Mouse (Mus musculus): ENCODE data around the gene Tcirg1. TPM values are rescaled to one million over a fixed set of nuclear protein-coding genes. Genes with fewer than 3 reads are reported as not detected.

Tcirg1 gene
- polyA plus RNA-seq, 1 experiment from 2014 or later: 42.8 TPM

- Histone ChIP-seq H3K36me3 (ENCODE audit: control insufficient read depth, insufficient read depth, low read length) (no peaks in the 10 kb centered on the region), H3K4me2 (peak overlapping the region; percentile 85), H3K27me3 (replicated peaks; ENCODE audit: control insufficient read depth, insufficient read depth, low read length) (no peaks in the 10 kb centered on the region), H3K27ac (ENCODE audit: low read depth, low read length) (no peak overlapping the region), H3K4me3 (ENCODE audit: low read depth, low read length) (no peak overlapping the region), H3K9ac (ENCODE audit: low read depth, low read length) (no peak overlapping the region), H3K9me3 (ENCODE audit: control insufficient read depth, low read length) (no peaks in the 10 kb centered on the region), H3K4me1 (replicated peaks; ENCODE audit: control insufficient read depth, insufficient read depth, low read length) (peaks cover 20% of the 10 kb centered on the region)
- DNase-seq (ENCODE audit: low spot score) (no peak), ATAC-seq (replicated peaks; ENCODE audit: low FRiP score) (no peak)
- 86% methylated on average over 1 of the region's 1 CpGs for WGBS
Observed at GRCm38 (mm10) chr19:3853891-3854290, 53.0 kb downstream of the Tcirg1 start.

- H3K4me3 ChIP-seq (ENCODE audit: low read depth, low read length): peak overlapping the region; percentile 78
- 87% methylated on average over 10 of the region's 10 CpGs for whole genome bisulfite sequencing
- H3K36me3 ChIP-seq (ENCODE audit: control insufficient read depth, insufficient read depth, low read length): no peaks in the 10 kb centered on the region
- H3K27me3 ChIP-seq (replicated peaks; ENCODE audit: control insufficient read depth, insufficient read depth, low read length): no peaks in the 10 kb centered on the region
- no peak overlapping the region for H3K9ac ChIP-seq (ENCODE audit: low read depth, low read length)
- DNase-seq (ENCODE audit: low spot score) (no peak), ATAC-seq (replicated peaks; ENCODE audit: low FRiP score) (no peak)
- peak overlapping the region; percentile 85 for H3K4me2 ChIP-seq
- H3K27ac ChIP-seq (ENCODE audit: low read depth, low read length): no peak overlapping the region
- H3K9me3 ChIP-seq (ENCODE audit: control insufficient read depth, low read length): no peaks in the 10 kb centered on the region
- peaks cover 20% of the 10 kb centered on the region for H3K4me1 ChIP-seq (replicated peaks; ENCODE audit: control insufficient read depth, insufficient read depth, low read length)
Observed at GRCm38 (mm10) chr19:3853121-3853520, 53.8 kb downstream of the Tcirg1 start.

- WGBS: 0% methylated on average over 70 of the region's 74 CpGs
Observed at GRCm38 (mm10) chr19:3851979-3852681, 54.8 kb downstream of the Tcirg1 start.

GRCm38 (mm10) chr19:3851502-3851962, 55.4 kb downstream of the Tcirg1 start, which contains the start of gene Chka:
Gene Chka (plus strand): TSS chr19:3851773.
- Histone ChIP-seq H3K9ac (ENCODE audit: low read depth, low read length) (peak within 1 kb of the TSS; percentile 92), H3K4me2 (peak within 1 kb of the TSS; percentile 85), H3K9me3 (ENCODE audit: control insufficient read depth, low read length) (no peaks in the 10 kb centered on the region), H3K27ac (ENCODE audit: low read depth, low read length) (peak within 1 kb of the TSS; percentile 93), H3K27me3 (replicated peaks; ENCODE audit: control insufficient read depth, insufficient read depth, low read length) (no peaks in the 10 kb centered on the region), H3K36me3 (ENCODE audit: control insufficient read depth, insufficient read depth, low read length) (no peaks in the 10 kb centered on the region), H3K4me1 (replicated peaks; ENCODE audit: control insufficient read depth, insufficient read depth, low read length) (peaks cover 20% of the 10 kb centered on the region), H3K4me3 (ENCODE audit: low read depth, low read length) (peak within 1 kb of the TSS; percentile 78)
- ATAC-seq (replicated peaks; ENCODE audit: low FRiP score): peak; percentile 99
- DNase-seq (ENCODE audit: low spot score): peak; percentile 98
- WGBS: 1% methylated on average over 54 of the region's 54 CpGs

More at GRCm38 (mm10) chr19:3851979-3852681, 54.8 kb downstream of the Tcirg1 start:
- peaks cover 20% of the 10 kb centered on the region for H3K4me1 ChIP-seq (replicated peaks; ENCODE audit: control insufficient read depth, insufficient read depth, low read length)
- ATAC-seq (replicated peaks; ENCODE audit: low FRiP score) (peak; percentile 3), DNase-seq (ENCODE audit: low spot score) (no peak)
- H3K4me3 ChIP-seq (ENCODE audit: low read depth, low read length): peak overlapping the region; percentile 78
- peak overlapping the region; percentile 93 for H3K27ac ChIP-seq (ENCODE audit: low read depth, low read length)
- no peaks in the 10 kb centered on the region for H3K9me3 ChIP-seq (ENCODE audit: control insufficient read depth, low read length)
- H3K4me2 ChIP-seq: peak overlapping the region; percentile 85
- H3K27me3 ChIP-seq (replicated peaks; ENCODE audit: control insufficient read depth, insufficient read depth, low read length): no peaks in the 10 kb centered on the region
- no peaks in the 10 kb centered on the region for H3K36me3 ChIP-seq (ENCODE audit: control insufficient read depth, insufficient read depth, low read length)
- H3K9ac ChIP-seq (ENCODE audit: low read depth, low read length): peak overlapping the region; percentile 92

- DNase-seq (ENCODE audit: low spot score): no peak
- ATAC-seq (replicated peaks; ENCODE audit: low FRiP score): no peak
Observed at GRCm38 (mm10) chr19:3850847-3851469, 56.0 kb downstream of the Tcirg1 start.

GRCm38 (mm10) chr19:3850076-3850475, 56.9 kb downstream of the Tcirg1 start:
- no peak for DNase-seq (ENCODE audit: low spot score)
- Histone ChIP-seq H3K9me3 (ENCODE audit: control insufficient read depth, low read length) (no peaks in the 10 kb centered on the region), H3K9ac (ENCODE audit: low read depth, low read length) (no peak overlapping the region), H3K36me3 (ENCODE audit: control insufficient read depth, insufficient read depth, low read length) (no peaks in the 10 kb centered on the region), H3K27ac (ENCODE audit: low read depth, low read length) (no peak overlapping the region; the same call in 1 of the 2 replicates), H3K4me2 (no peak overlapping the region), H3K27me3 (replicated peaks; ENCODE audit: control insufficient read depth, insufficient read depth, low read length) (no peaks in the 10 kb centered on the region), H3K4me1 (replicated peaks; ENCODE audit: control insufficient read depth, insufficient read depth, low read length) (peaks cover 16% of the 10 kb centered on the region), H3K4me3 (ENCODE audit: low read depth, low read length) (no peak overlapping the region)
- ATAC-seq (replicated peaks; ENCODE audit: low FRiP score): no peak
- WGBS: 37% methylated on average over 5 of the region's 5 CpGs

More at GRCm38 (mm10) chr19:3850847-3851469, 56.0 kb downstream of the Tcirg1 start:
- H3K9me3 ChIP-seq (ENCODE audit: control insufficient read depth, low read length): no peaks in the 10 kb centered on the region
- peak overlapping the region; percentile 93; the same call in 1 of the 2 replicates for H3K27ac ChIP-seq (ENCODE audit: low read depth, low read length)
- peak overlapping the region; percentile 78 for H3K4me3 ChIP-seq (ENCODE audit: low read depth, low read length)
- H3K36me3 ChIP-seq (ENCODE audit: control insufficient read depth, insufficient read depth, low read length): no peaks in the 10 kb centered on the region
- H3K4me1 ChIP-seq (replicated peaks; ENCODE audit: control insufficient read depth, insufficient read depth, low read length): peaks cover 20% of the 10 kb centered on the region
- H3K9ac ChIP-seq (ENCODE audit: low read depth, low read length): peak overlapping the region; percentile 64
- no peaks in the 10 kb centered on the region for H3K27me3 ChIP-seq (replicated peaks; ENCODE audit: control insufficient read depth, insufficient read depth, low read length)
- H3K4me2 ChIP-seq: peak overlapping the region; percentile 85
- WGBS: 9% methylated on average over 19 of the region's 19 CpGs

GRCm38 (mm10) chr19:3849251-3849650, 57.7 kb downstream of the Tcirg1 start:
- Histone ChIP-seq H3K4me2 (no peak overlapping the region), H3K9me3 (ENCODE audit: control insufficient read depth, low read length) (no peaks in the 10 kb centered on the region), H3K27ac (ENCODE audit: low read depth, low read length) (no peak overlapping the region), H3K4me3 (ENCODE audit: low read depth, low read length) (no peak overlapping the region), H3K4me1 (replicated peaks; ENCODE audit: control insufficient read depth, insufficient read depth, low read length) (peaks cover 16% of the 10 kb centered on the region), H3K36me3 (ENCODE audit: control insufficient read depth, insufficient read depth, low read length) (no peaks in the 10 kb centered on the region), H3K27me3 (replicated peaks; ENCODE audit: control insufficient read depth, insufficient read depth, low read length) (no peaks in the 10 kb centered on the region), H3K9ac (ENCODE audit: low read depth, low read length) (no peak overlapping the region)
- ATAC-seq (replicated peaks; ENCODE audit: low FRiP score) (no peak), DNase-seq (ENCODE audit: low spot score) (no peak)
- WGBS: 79% methylated on average over 2 of the region's 2 CpGs

GRCm38 (mm10) chr19:3848207-3848808, 58.6 kb downstream of the Tcirg1 start:
- Histone ChIP-seq H3K4me3 (ENCODE audit: low read depth, low read length) (no peak overlapping the region), H3K4me1 (replicated peaks; ENCODE audit: control insufficient read depth, insufficient read depth, low read length) (peaks cover 11% of the 10 kb centered on the region), H3K36me3 (ENCODE audit: control insufficient read depth, insufficient read depth, low read length) (no peaks in the 10 kb centered on the region), H3K4me2 (no peak overlapping the region), H3K27me3 (replicated peaks; ENCODE audit: control insufficient read depth, insufficient read depth, low read length) (no peaks in the 10 kb centered on the region), H3K27ac (ENCODE audit: low read depth, low read length) (no peak overlapping the region), H3K9me3 (ENCODE audit: control insufficient read depth, low read length) (no peaks in the 10 kb centered on the region), H3K9ac (ENCODE audit: low read depth, low read length) (no peak overlapping the region)
- DNase-seq (ENCODE audit: low spot score) (no peak), ATAC-seq (replicated peaks; ENCODE audit: low FRiP score) (no peak)
- 82% methylated on average over 7 of the region's 7 CpGs for WGBS
